Mouse (Mus musculus): Measurements from ENCODE around the gene Slc8a1.

DNA sequence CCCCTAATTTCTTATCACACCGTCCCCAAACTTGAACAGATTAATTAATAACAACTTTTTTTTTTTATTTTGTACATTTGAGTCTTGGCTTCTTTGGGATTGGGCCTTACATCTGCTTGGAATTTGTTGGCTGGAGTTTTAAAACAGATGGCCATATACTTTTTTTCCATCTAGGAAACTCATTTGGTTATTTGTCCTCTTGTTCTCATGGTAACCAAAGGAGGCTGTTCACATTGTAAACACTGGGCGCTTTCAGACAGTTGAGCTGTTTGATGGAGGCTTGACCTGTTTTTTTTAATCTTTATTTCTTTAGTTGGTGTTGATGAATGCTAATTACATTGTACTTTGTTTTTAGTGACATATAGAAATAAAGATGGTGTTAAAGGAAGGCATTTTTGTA is 369.1 kb downstream of the Slc8a1 start:
- TF ChIP-seq GATA1 (IDR thresholded peaks at IDR 0.05; ENCODE audit: borderline replicate concordance, low read length), result no peak
- no peak for TF ChIP-seq FLI1 (IDR thresholded peaks at IDR 0.05; ENCODE audit: low read length)
